Mouse (Mus musculus) midbrain, embryonic 14.5 days (tissue): Measurements from ENCODE around the gene Olfr453. TPM values are rescaled to one million over a fixed set of nuclear protein-coding genes. Genes with fewer than 3 reads are reported as not detected.
A peak's percentile ranks its signal among the peaks of the same experiment; 100 is the strongest.

Source experiments
- ATAC-seq: fragments of 200-750 bp; cut with Nextera tagmentation; 2 replicates; pipeline ENCODE4 v1.8.0; 2017; ENCODE audit warnings: moderate number of reproducible peaks, moderate library complexity; ENCODE audit not compliant: low FRiP score, low TSS enrichment
- DNase-seq: peaks from one replicate; pipeline ENCODE4 v3.0.0-alpha.2; 2015
- H3K27ac ChIP-seq: fragments of 300-500 bp; sonication (generic); replicated peaks from 2 replicates; pipeline ENCODE4 v1.5.1; 2014; ENCODE audit warnings: mild to moderate bottlenecking, low read depth, low read length, moderate library complexity
- H3K27me3 ChIP-seq: fragments of 300-500 bp; sonication (generic); 2 replicates; pipeline ENCODE4 v1.6.1; 2014; ENCODE audit warnings: low read length, control low read depth, mixed read lengths; ENCODE audit not compliant: control insufficient read depth, insufficient read depth
- H3K36me3 ChIP-seq: fragments of 300-500 bp; sonication (generic); 2 replicates; pipeline ENCODE4 v1.6.1; 2014; ENCODE audit warnings: low read length, control low read depth; ENCODE audit not compliant: control insufficient read depth, insufficient read depth
- H3K4me1 ChIP-seq: fragments of 300-500 bp; sonication (generic); 2 replicates; pipeline ENCODE4 v1.6.1; 2014; ENCODE audit warnings: mild to moderate bottlenecking, antibody characterized with exemption, low read length, control low read depth; ENCODE audit not compliant: control insufficient read depth, insufficient read depth
- H3K4me2 ChIP-seq: fragments of 300-500 bp; sonication (generic); 2 replicates; pipeline ENCODE4 v1.6.1; 2014; ENCODE audit warnings: mild to moderate bottlenecking, low read length, moderate library complexity
- H3K4me3 ChIP-seq: fragments of 300-500 bp; sonication (generic); replicated peaks from 2 replicates; pipeline ENCODE4 v1.5.1; 2014; ENCODE audit warnings: low read depth, low read length
- H3K9ac ChIP-seq: fragments of 300-500 bp; sonication (generic); replicated peaks from 2 replicates; pipeline ENCODE4 v1.6.1; 2014; ENCODE audit warnings: mild to moderate bottlenecking, low read length, moderate library complexity
- H3K9me3 ChIP-seq: fragments of 300-500 bp; sonication (generic); 2 replicates; pipeline ENCODE4 v1.6.1; 2016; ENCODE audit warnings: low read length, control low read depth, mixed read lengths; ENCODE audit not compliant: control insufficient read depth
- WGBS: fragments of 180-500 bp; shearing (Covaris S2); extraction: QIAGEN DNeasy Blood & Tissue Kit; methylation state at CpG from one replicate; pipeline ENCODE4 v1.1.7; 2014; 5-methylcytosine and 5-hydroxymethylcytosine counted together
- polyA plus RNA-seq: library from polyadenylated mRNA; unstranded; fragments of >200 nt; fragmentation: Nextera tagmentation; extraction: Ambion mirVana; gene quantifications from 2 replicates; pipeline ENCODE4 v1.2.1, GENCODE M21; 2014

The Olfr453 gene
- not detected in 2 replicates for polyA plus RNA-seq

- Histone ChIP-seq H3K27ac (no peak within 1 kb of the TSS), H3K36me3 (no peaks in the 10 kb centered on the region), H3K4me2 (no peak within 1 kb of the TSS), H3K27me3 (no peaks in the 10 kb centered on the region), H3K4me1 (no peaks in the 10 kb centered on the region), H3K9ac (no peak within 1 kb of the TSS), H3K4me3 (no peak within 1 kb of the TSS), H3K9me3 (no peaks in the 10 kb centered on the region)
- DNase-seq (no peak), ATAC-seq (no peak)
- WGBS, result 95% methylated on average over 1 of the region's 1 CpGs
These were observed at the start of gene Olfr453 for GRCm38 (mm10) chr6:42739071-42739470. Olfr453 (plus strand) TSS chr6:42739371.

- Histone ChIP-seq H3K36me3 (peaks cover 26% of the 10 kb centered on the region), H3K27me3 (no peaks in the 10 kb centered on the region), H3K9me3 (no peaks in the 10 kb centered on the region), H3K4me2 (no peak overlapping the region), H3K9ac (no peak overlapping the region), H3K4me3 (no peak overlapping the region), H3K4me1 (peaks cover 22% of the 10 kb centered on the region), H3K27ac (no peak overlapping the region)
- DNase-seq, result no peak
- ATAC-seq, result no peak
These were observed 49.4 kb upstream of the Olfr453 start for GRCm38 (mm10) chr6:42689761-42690160.

- H3K9ac ChIP-seq, result peak overlapping the region; percentile 94
- peak overlapping the region; percentile 97 for H3K27ac ChIP-seq
- no peaks in the 10 kb centered on the region for H3K27me3 ChIP-seq
- peak overlapping the region; percentile 60 for H3K4me2 ChIP-seq
- WGBS, result under 1% methylated on average over 10 of the region's 10 CpGs
- peaks cover 5% of the 10 kb centered on the region; the same call in 1 of the 2 replicates for H3K36me3 ChIP-seq
- H3K4me3 ChIP-seq, result peak overlapping the region; percentile 52
- ATAC-seq (peak; percentile 88), DNase-seq (peak; percentile 91)
- no peaks in the 10 kb centered on the region for H3K9me3 ChIP-seq
- peaks cover 24% of the 10 kb centered on the region for H3K4me1 ChIP-seq
These were observed 47.0 kb upstream of the Olfr453 start for GRCm38 (mm10) chr6:42692154-42692516.

GRCm38 (mm10) chr6:42692517-42693190, 46.5 kb upstream of the Olfr453 start:
- H3K27ac ChIP-seq, result peak overlapping the region; percentile 97
- H3K9me3 ChIP-seq, result no peaks in the 10 kb centered on the region
- H3K4me2 ChIP-seq, result peak overlapping the region; percentile 60
- peaks cover 6% of the 10 kb centered on the region for H3K36me3 ChIP-seq
- peak; percentile 92 for DNase-seq
- H3K9ac ChIP-seq, result peak overlapping the region; percentile 94
- ATAC-seq, result peak; percentile 92
- WGBS, result under 1% methylated on average over 32 of the region's 32 CpGs
- no peaks in the 10 kb centered on the region for H3K27me3 ChIP-seq
- H3K4me3 ChIP-seq, result peak overlapping the region; percentile 52
- H3K4me1 ChIP-seq, result peaks cover 24% of the 10 kb centered on the region

GRCm38 (mm10) chr6:42709291-42710211, 29.6 kb upstream of the Olfr453 start, which contains the start of gene Tcaf1:
Tcaf1 (minus strand) TSS chr6:42710088.
- ATAC-seq (peak; percentile 100), DNase-seq (peak; percentile 92)
- Histone ChIP-seq H3K9me3 (no peaks in the 10 kb centered on the region), H3K4me3 (peak within 1 kb of the TSS; percentile 84), H3K27ac (peak within 1 kb of the TSS; percentile 99), H3K36me3 (no peaks in the 10 kb centered on the region), H3K4me2 (peak within 1 kb of the TSS; percentile 65), H3K4me1 (peaks cover 24% of the 10 kb centered on the region), H3K27me3 (no peaks in the 10 kb centered on the region), H3K9ac (peak within 1 kb of the TSS; percentile 97)
- under 1% methylated on average over 28 of the region's 28 CpGs for WGBS

- H3K27ac ChIP-seq, result no peak overlapping the region
- WGBS, result 79% methylated on average over 8 of the region's 8 CpGs
- H3K4me3 ChIP-seq, result no peak overlapping the region
- no peaks in the 10 kb centered on the region for H3K27me3 ChIP-seq
- no peaks in the 10 kb centered on the region for H3K36me3 ChIP-seq
- ATAC-seq, result no peak
- no peak for DNase-seq
- no peak overlapping the region for H3K9ac ChIP-seq
- no peak overlapping the region for H3K4me2 ChIP-seq
- H3K4me1 ChIP-seq, result no peaks in the 10 kb centered on the region
- H3K9me3 ChIP-seq, result no peaks in the 10 kb centered on the region
These were observed 24.5 kb upstream of the Olfr453 start for GRCm38 (mm10) chr6:42714668-42715067.

GRCm38 (mm10) chr6:42717973-42718372, 21.2 kb upstream of the Olfr453 start:
- Histone ChIP-seq H3K27ac (no peak overlapping the region), H3K9ac (no peak overlapping the region), H3K4me1 (no peaks in the 10 kb centered on the region), H3K4me2 (no peak overlapping the region), H3K4me3 (no peak overlapping the region), H3K36me3 (no peaks in the 10 kb centered on the region), H3K9me3 (no peaks in the 10 kb centered on the region), H3K27me3 (no peaks in the 10 kb centered on the region)
- no peak for DNase-seq
- no peak for ATAC-seq

GRCm38 (mm10) chr6:42742303-42742702, 3.1 kb downstream of the Olfr453 start:
- H3K4me3 ChIP-seq, result no peak overlapping the region
- H3K9me3 ChIP-seq, result no peaks in the 10 kb centered on the region
- H3K36me3 ChIP-seq, result no peaks in the 10 kb centered on the region
- WGBS, result 82% methylated on average over 5 of the region's 5 CpGs
- no peaks in the 10 kb centered on the region for H3K4me1 ChIP-seq
- no peak overlapping the region for H3K9ac ChIP-seq
- no peak overlapping the region for H3K27ac ChIP-seq
- ATAC-seq (no peak), DNase-seq (no peak)
- H3K4me2 ChIP-seq, result no peak overlapping the region
- H3K27me3 ChIP-seq, result no peaks in the 10 kb centered on the region
